Mouse (Mus musculus): ENCODE measurements around the gene Cpsf6.

GRCm38 (mm10) chr10:117423025-117424002 lies 43.5 kb upstream of the Cpsf6 start:
- no peak for TF ChIP-seq CTCF (IDR thresholded peaks at IDR 0.05; ENCODE audit: control insufficient read depth, insufficient read depth, low read length)
- no peak for TF ChIP-seq POLR2A (IDR thresholded peaks at IDR 0.05; ENCODE audit: borderline replicate concordance, control insufficient read depth, low read depth, low read length)
